8 mouse cellular contexts compared by ENCODE assay signal in genomic region chr8:110726893-110727292, GRCm38 (mm10). TPM values are rescaled to one million over a fixed set of nuclear protein-coding genes. Genes with fewer than 3 reads are reported as not detected.
A peak's percentile ranks its signal among the peaks of the same experiment; 100 is the strongest.
DNase-seq lines count a peak whose midpoint lies in the region; ATAC-seq and TF ChIP-seq lines count a peak whose summit lies in the region.

No protein-coding gene starts in this region.

- H3K27ac ChIP-seq in kidney, adult 2 months (ENCODE audit: insufficient read depth, low read depth, low read length) = no peak overlapping the region
- no peak overlapping the region for H3K27ac ChIP-seq in kidney, embryonic 16.5 days (ENCODE audit: low read length)
- no peak overlapping the region for H3K27ac ChIP-seq in midbrain, embryonic 15.5 days

- no peaks in the 10 kb centered on the region for H3K27me3 ChIP-seq in kidney, adult 2 months (replicated peaks; ENCODE audit: control insufficient read depth, insufficient read depth, low read length)
- no peaks in the 10 kb centered on the region for H3K27me3 ChIP-seq in kidney, embryonic 16.5 days (ENCODE audit: insufficient read depth, low read length)
- H3K27me3 ChIP-seq in G1E (ENCODE audit: insufficient read depth, low read length) = peaks cover 73% of the 10 kb centered on the region
- no peaks in the 10 kb centered on the region for H3K27me3 ChIP-seq in midbrain, embryonic 15.5 days (replicated peaks)

- no peak overlapping the region for H3K4me3 ChIP-seq in kidney, adult 2 months (ENCODE audit: insufficient read depth, low read depth, low read length)
- H3K4me3 ChIP-seq in kidney, embryonic 16.5 days (ENCODE audit: low read length) = no peak overlapping the region
- H3K4me3 ChIP-seq in G1E (ENCODE audit: low read depth, low read length) = no peak overlapping the region
- no peak overlapping the region for H3K4me3 ChIP-seq in midbrain, embryonic 15.5 days

- TF ChIP-seq POLR2A in kidney, adult 2 months (IDR thresholded peaks at IDR 0.05; ENCODE audit: low read depth, low read length) = no peak

- no peak overlapping the region; the same call in 1 of the 2 replicates for H3K9ac ChIP-seq in kidney, embryonic 16.5 days (replicated peaks; ENCODE audit: low read length)
- no peak overlapping the region for H3K9ac ChIP-seq in midbrain, embryonic 15.5 days

- no peak overlapping the region for H3K4me2 ChIP-seq in kidney, embryonic 16.5 days (replicated peaks; ENCODE audit: low read depth, low read length)
- H3K4me2 ChIP-seq in midbrain, embryonic 15.5 days = no peak overlapping the region

- no peak for ATAC-seq in kidney, embryonic 16.5 days (ENCODE audit: low FRiP score, low TSS enrichment)
- no peak for ATAC-seq in G1E (ENCODE audit: extremely low read depth, insufficient number of reproducible peaks, low FRiP score, poor library complexity, severe bottlenecking)
- ATAC-seq in common myeloid progenitor, adult 5-6 weeks (replicated peaks; ENCODE audit: low read depth, poor library complexity, severe bottlenecking) = peak; percentile 59
- peak; percentile 72 for ATAC-seq in granulocyte monocyte progenitor cell, adult 5-6 weeks (replicated peaks; ENCODE audit: poor library complexity, severe bottlenecking)
- peak; percentile 19; the same call in 1 of the 2 replicates for ATAC-seq in midbrain, embryonic 15.5 days (replicated peaks)

- TF ChIP-seq CTCF in kidney, adult 2 months (conservative IDR thresholded peaks at IDR 0.05; ENCODE audit: insufficient read depth, insufficient read length, low read depth, low read length) = peak; percentile 52
- TF ChIP-seq CTCF in G1E (IDR thresholded peaks at IDR 0.05; ENCODE audit: low read depth, low read length) = peak; percentile 71

- H3K9me3 ChIP-seq in kidney, embryonic 16.5 days (ENCODE audit: low read length) = no peaks in the 10 kb centered on the region
- H3K9me3 ChIP-seq in G1E (replicated peaks) = no peaks in the 10 kb centered on the region
- no peaks in the 10 kb centered on the region for H3K9me3 ChIP-seq in midbrain, embryonic 15.5 days

- peak; percentile 38 for DNase-seq in kidney, adult 2 months
- peak; percentile 39 for DNase-seq in G1E (ENCODE audit: low spot score)
- DNase-seq in layer of hippocampus, postnatal 25 days (ENCODE audit: extremely low spot score in 1 of 2, low spot score in 1 of 2) = peak; percentile 73 to 75
- peak; percentile 46 for DNase-seq in yolk sac, embryonic 10.5 days (ENCODE audit: low spot score)

- no peaks in the 10 kb centered on the region for H3K4me1 ChIP-seq in kidney, adult 2 months (ENCODE audit: control insufficient read depth, insufficient read depth, low read length)
- peaks cover 49% of the 10 kb centered on the region for H3K4me1 ChIP-seq in kidney, embryonic 16.5 days (ENCODE audit: insufficient read depth, low read length)
- H3K4me1 ChIP-seq in G1E (ENCODE audit: insufficient read depth, low read depth, low read length) = peaks cover 18% of the 10 kb centered on the region
- H3K4me1 ChIP-seq in midbrain, embryonic 15.5 days = peaks cover 50% of the 10 kb centered on the region

- no peaks in the 10 kb centered on the region for H3K36me3 ChIP-seq in kidney, adult 2 months (ENCODE audit: control insufficient read depth, insufficient read depth, low read length)
- H3K36me3 ChIP-seq in kidney, embryonic 16.5 days (ENCODE audit: insufficient read depth, low read length) = peaks cover 59% of the 10 kb centered on the region
- no peaks in the 10 kb centered on the region for H3K36me3 ChIP-seq in G1E (replicated peaks)
- peaks cover 37% of the 10 kb centered on the region for H3K36me3 ChIP-seq in midbrain, embryonic 15.5 days (replicated peaks)

- 21% methylated on average over 18 of the region's 18 CpGs for WGBS in kidney, adult 2 months
- WGBS in kidney, embryonic 16.5 days = 10% methylated on average over 18 of the region's 18 CpGs
- WGBS in midbrain, embryonic 15.5 days = 6% methylated on average over 18 of the region's 18 CpGs

RNA-seq across cellular contexts. Expression of gene Mtss1l, which starts 5.6 kb away (rescaled TPM):
- 23.0 and 25.2 TPM in 2 replicates for polyA plus RNA-seq in kidney, adult 2 months (2012; rRNA removed)
- polyA plus RNA-seq in kidney, embryonic 16.5 days (2015; fragmentation: Nextera tagmentation; extraction: Ambion mirVana) = 9.1 and 9.2 TPM in 2 replicates
- total RNA-seq in G1E (2014; fragmentation: Nextera tagmentation) = not detected in 2 replicates
- 0.17 and 0.33 TPM in 2 replicates for total RNA-seq in G1E (2017)
- 0.15 and 0.37 TPM in 2 replicates for polyA plus RNA-seq in G1E (2012)
- total RNA-seq in common myeloid progenitor, adult 5-6 weeks (2017) = 0.34 and 1.4 TPM in 2 replicates
- total RNA-seq in granulocyte monocyte progenitor cell, adult 5-6 weeks (2014; fragmentation: Nextera tagmentation) = 0.28 TPM in 1 of 2 replicates, not detected in the other
- 0.22 TPM in 1 of 2 replicates, not detected in the other for total RNA-seq in granulocyte monocyte progenitor cell, adult 5-6 weeks (2017)
- total RNA-seq in layer of hippocampus, postnatal 25 days (2021) = 100 to 1,000 TPM; 206 to 252 TPM
- 45.7 and 50.0 TPM in 2 replicates for polyA plus RNA-seq in midbrain, embryonic 15.5 days (2015; fragmentation: Nextera tagmentation; extraction: Ambion mirVana)

Comparison
In these comparisons a context has a peak if more than half of its experiments do, and no peak if none do; other contexts are left out.
1. ATAC-seq: peak in common myeloid progenitor, adult 5-6 weeks (single experiment), granulocyte monocyte progenitor cell, adult 5-6 weeks (single experiment) and midbrain, embryonic 15.5 days (single experiment); none in kidney, embryonic 16.5 days (single experiment) and G1E (single experiment).
2. RNA of gene Mtss1l, which starts 5.6 kb away (total RNA-seq): 206 to 252 TPM in layer of hippocampus, postnatal 25 days; 0.34 to 1.4 TPM in common myeloid progenitor, adult 5-6 weeks, 0.17 to 0.33 TPM in G1E and 0.22 to 0.28 TPM in granulocyte monocyte progenitor cell, adult 5-6 weeks; every median in the first group is over 10 times any median in the second.
3. Peak in every context shown above with its lines, with median percentiles within 50 percentile points of each other: DNase-seq.